Mouse (Mus musculus) neural tube, embryonic 14.5 days (tissue): ENCODE measurements around the gene Dst. TPM values are rescaled to one million over a fixed set of nuclear protein-coding genes. Genes with fewer than 3 reads are reported as not detected.

Experiments used
- ATAC-seq: fragments of 200-750 bp; cut with Nextera tagmentation; 2 replicates; pipeline ENCODE4 v1.8.0; 2017; ENCODE audit warnings: low read depth, mild to moderate bottlenecking, moderate TSS enrichment, moderate library complexity
- H3K27ac ChIP-seq: fragments of 300-500 bp; sonication (generic); 2 replicates; pipeline ENCODE4 v1.5.1; 2014; ENCODE audit warnings: low read depth, mild to moderate bottlenecking, control low read depth, low read length, moderate library complexity, mixed read lengths
- H3K27me3 ChIP-seq: fragments of 300-500 bp; sonication (generic); 2 replicates; pipeline ENCODE4 v1.6.1; 2014; ENCODE audit warnings: low read length; ENCODE audit not compliant: control insufficient read depth, insufficient read depth
- H3K36me3 ChIP-seq: fragments of 300-500 bp; sonication (generic); 2 replicates; pipeline ENCODE4 v1.6.1; 2014; ENCODE audit warnings: low read length, mixed read lengths; ENCODE audit not compliant: control insufficient read depth, insufficient read depth
- H3K4me1 ChIP-seq: fragments of 300-500 bp; sonication (generic); 2 replicates; pipeline ENCODE4 v1.6.1; 2014; ENCODE audit warnings: low read length; ENCODE audit not compliant: control insufficient read depth, insufficient read depth
- H3K4me2 ChIP-seq: fragments of 300-500 bp; sonication (generic); 2 replicates; pipeline ENCODE4 v1.6.1; 2014; ENCODE audit warnings: mild to moderate bottlenecking, low read depth, low read length, control low read depth
- H3K4me3 ChIP-seq: fragments of 300-500 bp; sonication (generic); 2 replicates; pipeline ENCODE4 v1.5.1; 2014; ENCODE audit warnings: low read depth, low read length, control low read depth, mixed read lengths
- H3K9ac ChIP-seq: fragments of 300-500 bp; sonication (generic); replicated peaks from 2 replicates; pipeline ENCODE4 v1.6.1; 2014; ENCODE audit warnings: low read depth, mild to moderate bottlenecking, control low read depth, low read length, mixed read lengths
- H3K9me3 ChIP-seq: fragments of 300-500 bp; sonication (generic); 2 replicates; pipeline ENCODE4 v1.6.1; 2016; ENCODE audit warnings: low read length; ENCODE audit not compliant: control insufficient read depth
- WGBS: fragments of 180-500 bp; shearing (Covaris S2); extraction: QIAGEN DNeasy Blood & Tissue Kit; methylation state at CpG from one replicate; pipeline ENCODE4 v1.1.7; 2014; 5-methylcytosine and 5-hydroxymethylcytosine counted together
- polyA plus RNA-seq: library from polyadenylated mRNA; unstranded; fragments of >200 nt; fragmentation: Nextera tagmentation; extraction: Ambion mirVana; gene quantifications from 2 replicates; pipeline ENCODE4 v1.2.1, GENCODE M21; 2014

Gene Dst
- polyA plus RNA-seq, 1 experiment from 2014 or later = 66.8 TPM

DNA sequence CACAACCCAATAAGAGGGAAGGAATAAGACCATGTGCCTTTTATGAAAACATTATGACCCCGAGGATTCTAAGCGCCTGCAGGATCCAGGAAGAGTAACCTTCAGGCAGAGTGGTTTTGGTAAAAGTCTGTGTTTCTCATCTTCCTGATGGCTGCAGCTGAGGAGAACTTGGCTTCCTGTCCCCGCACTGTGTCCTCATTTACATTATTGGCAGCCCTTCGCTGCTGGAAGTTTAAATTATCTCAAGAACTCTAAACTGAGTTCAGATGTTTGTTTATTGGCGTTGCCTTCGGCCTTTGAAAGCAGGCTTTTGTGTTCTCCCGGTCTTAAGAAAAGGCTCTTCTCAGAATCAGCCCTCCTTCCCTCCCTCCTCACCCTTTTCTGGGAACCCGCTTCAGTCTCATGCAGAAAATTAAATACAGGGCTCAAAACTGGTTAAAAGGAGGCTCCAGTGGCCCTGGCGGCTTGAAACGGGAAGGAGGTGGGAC is 97.3 kb downstream of the Dst start:
- peak overlapping the region; percentile 89 for H3K27ac ChIP-seq
- H3K4me3 ChIP-seq = peak overlapping the region; percentile 65
- H3K9ac ChIP-seq = peak overlapping the region; percentile 76; the same call in 1 of the 2 replicates
- WGBS = under 1% methylated on average over 10 of the region's 10 CpGs
- H3K27me3 ChIP-seq = no peaks in the 10 kb centered on the region
- H3K4me2 ChIP-seq = peak overlapping the region; percentile 71
- no peaks in the 10 kb centered on the region for H3K36me3 ChIP-seq
- ATAC-seq = no peak
- H3K4me1 ChIP-seq = peaks cover 23% of the 10 kb centered on the region
- H3K9me3 ChIP-seq = no peaks in the 10 kb centered on the region

DNA sequence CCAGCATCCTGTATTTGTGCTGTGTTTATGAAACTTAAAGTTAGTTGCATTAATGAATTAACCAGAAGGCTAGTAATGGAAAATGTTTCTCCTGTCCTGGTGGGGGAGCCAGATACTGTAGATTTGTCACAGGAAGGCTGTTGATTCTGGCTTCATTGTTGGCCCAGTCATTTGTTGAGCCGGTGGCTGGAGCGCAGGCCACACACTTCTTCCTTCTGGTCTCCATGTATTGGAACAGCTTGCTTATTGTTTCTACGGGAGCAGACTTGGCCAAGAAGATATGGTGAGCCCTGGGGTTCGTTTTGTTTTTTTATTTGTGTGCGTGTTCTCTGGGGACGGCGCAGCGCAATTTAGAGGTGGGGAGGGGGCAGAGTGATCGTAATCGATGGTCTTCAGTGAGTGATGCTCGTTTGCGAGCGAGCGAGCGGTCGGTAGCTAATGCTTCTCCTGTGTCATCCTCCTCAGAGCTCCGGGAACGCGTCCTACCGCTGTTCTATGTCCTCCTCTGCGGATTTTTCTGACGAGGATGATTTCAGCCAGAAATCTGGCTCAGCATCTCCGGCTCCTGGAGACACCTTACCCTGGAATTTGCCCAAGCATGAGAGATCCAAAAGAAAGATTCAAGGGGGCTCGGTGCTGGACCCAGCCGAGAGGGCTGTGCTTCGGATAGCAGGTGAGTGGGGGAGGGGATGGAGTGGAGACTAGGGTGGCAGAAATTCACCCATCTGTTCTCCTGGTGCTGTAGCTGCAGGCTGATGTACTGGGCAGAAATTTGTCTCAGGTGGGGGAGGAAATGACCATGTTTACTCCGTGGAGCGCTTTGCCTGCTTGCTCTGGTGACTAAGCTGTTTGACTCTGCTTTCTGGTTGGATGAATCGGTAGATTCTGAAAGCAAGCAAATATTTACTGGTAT is 98.0 kb downstream of the Dst start:
- no peaks in the 10 kb centered on the region for H3K27me3 ChIP-seq
- H3K9me3 ChIP-seq = no peaks in the 10 kb centered on the region
- H3K4me2 ChIP-seq = peak overlapping the region; percentile 71
- peak overlapping the region; percentile 89 for H3K27ac ChIP-seq
- H3K9ac ChIP-seq = peak overlapping the region; percentile 76
- H3K36me3 ChIP-seq = no peaks in the 10 kb centered on the region
- ATAC-seq = peak; percentile 85
- H3K4me1 ChIP-seq = peaks cover 26% of the 10 kb centered on the region
- WGBS = under 1% methylated on average over 29 of the region's 29 CpGs
- peak overlapping the region; percentile 65 for H3K4me3 ChIP-seq

- Histone ChIP-seq H3K4me3 (peak overlapping the region; percentile 65), H3K9ac (peak overlapping the region; percentile 76; the same call in 1 of the 2 replicates), H3K36me3 (no peaks in the 10 kb centered on the region), H3K4me1 (peaks cover 27% of the 10 kb centered on the region), H3K4me2 (peak overlapping the region; percentile 71), H3K9me3 (no peaks in the 10 kb centered on the region), H3K27me3 (no peaks in the 10 kb centered on the region), H3K27ac (peak overlapping the region; percentile 89)
- no peak for ATAC-seq
- WGBS = 10% methylated on average over 5 of the region's 5 CpGs
Measured at GRCm38 (mm10) chr1:34006828-34007361, 98.9 kb downstream of the Dst start.

GRCm38 (mm10) chr1:34007379-34007778 is 99.4 kb downstream of the Dst start:
- WGBS = 9% methylated on average over 4 of the region's 4 CpGs
- peak overlapping the region; percentile 65 for H3K4me3 ChIP-seq
- H3K27ac ChIP-seq = no peak overlapping the region; the same call in 1 of the 2 replicates
- H3K4me2 ChIP-seq = peak overlapping the region; percentile 71
- no peaks in the 10 kb centered on the region for H3K36me3 ChIP-seq
- no peak for ATAC-seq
- H3K4me1 ChIP-seq = peaks cover 27% of the 10 kb centered on the region
- H3K27me3 ChIP-seq = no peaks in the 10 kb centered on the region
- H3K9me3 ChIP-seq = no peaks in the 10 kb centered on the region
- H3K9ac ChIP-seq = peak overlapping the region; percentile 76; the same call in 1 of the 2 replicates

DNA sequence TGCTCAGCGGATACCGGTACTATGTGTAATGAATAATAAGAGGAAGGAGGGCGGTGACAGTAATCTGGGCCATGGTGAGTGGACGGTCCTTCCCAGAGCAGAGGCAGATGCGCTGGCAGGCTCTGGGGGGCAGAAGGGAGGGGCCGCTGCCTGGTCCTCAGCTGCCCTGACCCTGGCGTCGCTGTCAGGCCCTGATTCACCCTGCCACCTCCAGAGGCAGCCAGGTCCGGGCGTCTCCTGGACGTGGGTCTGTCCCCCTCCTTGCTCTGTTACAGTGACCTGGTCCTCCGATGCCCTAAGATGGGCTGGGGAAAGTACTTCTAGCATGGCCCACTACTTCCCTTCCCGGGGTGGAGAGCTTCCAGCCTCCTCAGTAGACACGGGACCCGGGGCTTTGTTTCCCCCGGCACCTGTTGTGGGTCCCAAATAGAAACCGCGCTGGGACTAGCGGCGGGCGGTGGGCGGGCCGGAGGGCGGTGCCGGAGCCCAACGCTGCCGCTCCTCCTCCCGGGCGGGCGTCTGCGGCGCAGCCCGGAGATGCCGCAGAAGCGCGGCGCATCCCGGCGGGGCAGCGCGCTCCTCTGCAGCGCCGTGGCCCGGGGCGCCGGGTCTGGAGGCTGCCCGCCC is 103.1 kb downstream of the Dst start:
- H3K4me2 ChIP-seq = peak overlapping the region; percentile 89
- H3K27ac ChIP-seq = peak overlapping the region; percentile 87
- H3K4me3 ChIP-seq = peak overlapping the region; percentile 81
- peak; percentile 82 for ATAC-seq
- H3K9me3 ChIP-seq = no peaks in the 10 kb centered on the region
- H3K27me3 ChIP-seq = no peaks in the 10 kb centered on the region
- H3K4me1 ChIP-seq = peaks cover 18% of the 10 kb centered on the region
- peak overlapping the region; percentile 94 for H3K9ac ChIP-seq
- 0% methylated on average over 46 of the region's 47 CpGs for WGBS
- H3K36me3 ChIP-seq = no peaks in the 10 kb centered on the region

- peaks cover 16% of the 10 kb centered on the region for H3K4me1 ChIP-seq
- peak; percentile 70 for ATAC-seq
- H3K4me3 ChIP-seq = peak overlapping the region; percentile 81
- H3K4me2 ChIP-seq = peak overlapping the region; percentile 89
- H3K27me3 ChIP-seq = no peaks in the 10 kb centered on the region
- H3K9me3 ChIP-seq = no peaks in the 10 kb centered on the region
- H3K9ac ChIP-seq = peak overlapping the region; percentile 94
- peak overlapping the region; percentile 87 for H3K27ac ChIP-seq
- WGBS = 0% methylated on average over 16 of the region's 16 CpGs
- no peaks in the 10 kb centered on the region for H3K36me3 ChIP-seq
Measured at GRCm38 (mm10) chr1:34011821-34012271, 103.8 kb downstream of the Dst start.

DNA sequence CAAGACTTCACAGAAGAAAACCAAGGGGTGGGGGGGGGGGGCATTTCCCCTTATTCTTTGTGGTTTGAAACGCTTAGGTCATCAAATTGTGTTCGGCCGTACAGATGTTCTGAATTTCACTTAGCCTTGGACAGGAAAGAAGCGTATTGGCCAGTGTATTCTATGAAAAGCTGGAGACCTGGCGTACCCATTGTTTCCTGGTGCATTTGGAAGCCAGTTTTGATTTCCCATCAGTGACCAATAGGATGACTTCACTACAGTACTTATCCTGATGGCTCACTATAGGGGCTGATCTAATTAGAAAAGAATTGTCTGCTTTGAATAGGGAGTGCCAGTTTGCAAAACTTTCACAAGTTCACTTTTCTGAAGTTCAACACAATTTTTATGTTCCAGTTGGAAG is 105.5 kb downstream of the Dst start:
- no peak overlapping the region for H3K4me3 ChIP-seq
- no peaks in the 10 kb centered on the region for H3K9me3 ChIP-seq
- 68% methylated on average over 5 of the region's 5 CpGs for WGBS
- peaks cover 5% of the 10 kb centered on the region; the same call in 1 of the 2 replicates for H3K4me1 ChIP-seq
- H3K27ac ChIP-seq = no peak overlapping the region
- no peak overlapping the region for H3K9ac ChIP-seq
- no peaks in the 10 kb centered on the region for H3K27me3 ChIP-seq
- ATAC-seq = no peak
- H3K36me3 ChIP-seq = no peaks in the 10 kb centered on the region
- peak overlapping the region; percentile 89; the same call in 1 of the 2 replicates for H3K4me2 ChIP-seq

GRCm38 (mm10) chr1:34016780-34017179 is 108.8 kb downstream of the Dst start:
- H3K36me3 ChIP-seq = no peaks in the 10 kb centered on the region
- no peaks in the 10 kb centered on the region for H3K27me3 ChIP-seq
- H3K4me3 ChIP-seq = no peak overlapping the region
- no peak overlapping the region for H3K9ac ChIP-seq
- 60% methylated on average over 15 of the region's 15 CpGs for WGBS
- H3K27ac ChIP-seq = no peak overlapping the region
- 0 out of 2 replicates have a peak, but pooled peaks cover 3% of the 10 kb centered on the region for H3K4me1 ChIP-seq
- H3K4me2 ChIP-seq = no peak overlapping the region
- ATAC-seq = no peak
- no peaks in the 10 kb centered on the region for H3K9me3 ChIP-seq
